Mouse (Mus musculus): Measurements from ENCODE around the gene Cops7a.
A peak's percentile ranks its signal among the peaks of the same experiment; 100 is the strongest.

Cops7a gene

DNA sequence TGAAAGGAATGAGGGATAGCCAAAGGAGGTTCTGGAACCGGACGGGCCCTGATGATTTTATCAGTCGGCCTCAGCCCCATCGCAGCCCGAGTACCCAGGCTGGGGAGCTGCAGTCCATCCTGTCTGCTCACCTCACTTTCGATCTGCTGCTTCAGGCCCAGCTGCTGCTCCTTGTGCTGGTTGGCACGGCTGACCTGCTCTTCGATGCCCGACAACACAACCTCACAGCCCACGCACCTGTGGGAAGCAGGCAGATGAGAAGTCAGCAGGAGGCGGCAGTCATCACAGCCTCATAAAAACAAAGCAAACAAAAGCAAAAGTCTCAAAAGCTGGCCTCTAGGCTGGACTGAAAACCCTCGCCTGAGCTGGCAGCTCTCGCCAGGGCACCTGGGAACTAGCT is 5.4 kb downstream of the Cops7a start:
- DNase-seq (ENCODE audit: low read depth, low spot score), result no peak

DNA sequence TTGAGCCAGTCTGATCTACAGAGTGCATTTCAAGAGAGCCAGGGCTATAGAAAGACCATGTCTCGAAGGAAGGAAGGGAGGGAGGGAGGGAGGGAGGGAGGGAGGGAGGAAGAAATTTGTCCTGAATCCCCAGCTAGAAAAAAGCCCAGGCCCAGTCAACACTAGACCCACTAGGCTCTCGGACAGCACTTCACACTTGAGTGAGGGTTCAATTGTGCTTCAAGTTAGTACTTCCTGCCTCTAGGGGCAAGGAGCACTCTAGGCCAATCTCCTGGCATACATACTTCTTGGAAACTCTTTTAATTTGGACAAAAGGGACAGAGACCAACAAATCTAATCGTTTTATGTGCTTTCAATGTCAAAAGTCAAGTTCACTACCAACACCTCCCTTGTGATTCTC is 7.2 kb downstream of the Cops7a start:
- no peak for DNase-seq (ENCODE audit: low read depth, low spot score)

DNA sequence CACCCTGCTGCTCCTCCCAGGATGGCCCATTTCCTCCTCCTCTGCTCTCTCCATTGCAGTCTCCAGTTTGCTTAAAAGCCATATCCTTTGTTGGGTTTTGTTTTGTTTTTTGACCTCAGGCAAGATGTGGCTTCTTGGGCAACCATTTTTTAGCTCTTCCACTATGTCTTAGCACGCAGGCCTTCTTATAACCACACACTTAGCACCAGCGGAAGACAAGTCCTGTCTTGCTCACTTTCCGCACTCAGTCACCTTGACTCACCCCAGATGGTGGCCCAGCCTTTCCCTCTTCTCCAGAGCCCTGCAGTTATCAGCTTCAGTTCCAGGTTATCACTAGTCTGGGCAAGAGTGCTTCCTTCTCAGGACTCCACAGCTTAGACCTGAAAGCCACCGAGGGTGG is 10.1 kb downstream of the Cops7a start:
- DNase-seq (ENCODE audit: low read depth, low spot score), result no peak

DNA sequence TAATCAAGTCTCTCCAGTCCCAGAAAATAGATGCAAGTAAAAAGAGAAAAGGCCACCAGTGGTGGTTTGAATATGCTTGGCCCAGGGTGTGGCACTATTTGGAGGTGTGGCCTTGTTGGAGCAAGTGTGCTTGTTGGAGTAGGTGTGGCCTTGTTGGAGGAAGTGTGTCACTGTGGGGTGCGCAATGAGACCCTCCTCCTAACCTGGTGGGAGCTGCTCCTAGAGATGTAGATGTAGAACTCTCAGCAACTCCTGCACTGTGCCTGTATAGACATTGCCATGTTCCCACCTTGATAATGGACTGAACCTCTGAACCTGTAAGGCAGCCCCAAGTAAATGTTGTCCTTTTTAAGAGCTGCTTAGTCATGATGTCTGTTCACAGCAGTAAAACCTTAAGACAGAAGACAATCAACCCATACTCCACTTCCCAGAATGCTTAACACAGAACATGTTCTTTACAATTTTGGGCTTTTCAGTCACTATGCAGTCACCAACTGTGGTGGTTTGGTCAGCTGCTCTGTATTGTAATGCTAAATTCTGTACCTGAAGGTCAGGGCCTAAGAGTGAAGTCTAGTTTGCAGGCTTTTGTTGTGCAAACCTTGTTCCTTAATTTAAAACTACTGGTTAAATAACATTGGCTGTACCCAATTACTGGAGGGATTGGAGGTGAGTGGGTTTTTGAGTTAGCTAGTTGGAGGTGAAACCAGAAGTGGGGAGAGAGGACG is 11.2 kb downstream of the Cops7a start:
- no peak for DNase-seq (ENCODE audit: low read depth, low spot score)

DNA sequence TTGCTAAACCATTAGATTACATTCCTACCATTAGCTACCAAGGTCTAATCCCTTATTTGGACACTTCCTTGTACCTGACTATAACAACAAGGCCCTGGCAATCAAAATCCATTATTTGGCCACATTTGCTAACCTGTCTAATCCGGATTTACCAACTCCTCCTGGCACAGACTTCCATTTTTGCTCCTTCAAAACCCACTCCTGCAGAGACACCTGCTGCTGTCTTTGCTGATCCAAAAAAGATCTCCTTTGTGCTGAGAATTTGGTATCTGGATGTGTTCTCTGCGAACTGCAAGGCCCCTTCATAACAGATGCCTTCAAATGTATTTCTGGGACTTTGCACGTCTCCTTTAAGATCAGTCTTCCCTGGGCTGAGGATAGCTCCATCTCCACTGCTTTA is 21.8 kb downstream of the Cops7a start:
- DNase-seq (ENCODE audit: low read depth, low spot score), result no peak

DNA sequence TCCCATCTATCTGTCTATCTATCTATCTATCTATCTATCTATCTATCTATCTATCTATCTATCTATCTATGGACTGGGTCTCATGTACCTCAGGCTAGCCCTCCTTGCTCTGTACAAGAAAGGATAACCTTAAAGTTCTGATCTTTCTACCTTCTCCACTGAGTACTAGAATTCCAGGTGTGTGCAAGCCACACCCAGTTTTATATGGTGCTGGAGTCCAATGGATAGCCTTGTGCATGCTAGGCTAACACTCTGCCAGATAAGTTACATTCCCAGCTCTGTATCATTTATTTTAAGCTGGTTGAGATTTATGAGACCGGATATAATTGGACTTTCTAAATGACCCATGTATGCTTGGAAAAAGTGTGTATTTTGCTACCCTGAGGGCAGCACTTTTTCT is 23.7 kb downstream of the Cops7a start:
- DNase-seq (ENCODE audit: low read depth, low spot score), result no peak

DNA sequence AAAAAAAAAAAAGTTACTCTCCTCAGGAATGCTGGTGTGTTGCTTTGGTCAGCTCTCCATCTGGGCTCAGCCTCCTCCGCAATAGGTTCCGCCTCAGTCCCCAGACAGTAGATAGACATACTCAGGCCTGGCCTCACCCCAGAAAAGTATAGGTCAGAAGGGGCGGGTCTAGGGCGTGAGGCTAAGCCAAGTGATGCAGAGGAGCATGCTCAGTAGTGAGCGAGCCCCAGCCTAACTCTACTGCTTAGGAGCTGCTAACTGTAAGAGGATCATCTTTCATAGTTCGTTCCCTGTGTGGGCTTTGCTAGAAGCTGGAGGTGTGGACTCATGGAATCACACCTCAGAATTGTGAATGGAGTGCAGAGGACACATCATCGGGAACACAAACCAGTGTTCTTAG is 26.8 kb downstream of the Cops7a start:
- no peak for DNase-seq (ENCODE audit: low read depth, low spot score)

DNA sequence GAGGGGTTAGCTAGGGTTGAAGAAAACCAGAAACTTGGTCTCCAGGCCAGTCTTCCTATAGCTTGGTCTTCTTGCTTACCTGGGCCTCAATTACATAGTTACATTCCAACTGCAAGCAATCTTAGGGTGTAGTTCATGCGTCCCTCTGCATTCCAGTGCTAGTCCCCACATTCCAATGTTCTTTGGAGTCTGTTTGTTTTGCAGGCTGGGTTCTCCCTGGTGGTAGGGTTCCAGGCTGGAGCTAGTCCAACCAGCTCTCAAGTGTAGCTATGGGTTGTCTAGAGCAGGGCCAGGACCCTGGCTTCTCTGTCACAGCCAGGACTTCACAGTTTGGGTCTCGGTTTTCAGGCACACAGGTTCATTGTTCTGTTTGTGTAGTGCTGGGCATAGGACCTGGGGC is 27.8 kb downstream of the Cops7a start:
- no peak for DNase-seq (ENCODE audit: low read depth, low spot score)

DNA sequence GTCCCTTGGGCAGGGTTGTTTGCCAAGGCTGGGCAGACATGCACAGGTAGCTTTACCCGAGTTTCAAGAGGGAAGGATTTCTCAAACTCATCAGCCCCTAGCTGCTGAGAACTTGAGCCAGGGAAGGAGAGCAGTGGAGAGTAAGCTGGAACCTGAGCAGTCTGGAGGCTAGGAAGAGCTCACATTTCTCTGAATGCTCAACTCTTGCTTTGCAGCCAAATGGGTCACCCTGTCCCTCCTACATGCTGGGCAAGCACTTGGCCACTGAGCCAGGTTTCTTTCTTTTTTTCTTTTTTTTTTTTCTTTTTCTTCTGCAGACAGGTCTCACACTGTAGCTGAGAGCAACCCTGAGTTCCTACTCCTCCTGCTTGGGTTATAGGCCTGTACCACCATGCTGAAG is 28.7 kb downstream of the Cops7a start:
- DNase-seq (ENCODE audit: low read depth, low spot score), result no peak

DNA sequence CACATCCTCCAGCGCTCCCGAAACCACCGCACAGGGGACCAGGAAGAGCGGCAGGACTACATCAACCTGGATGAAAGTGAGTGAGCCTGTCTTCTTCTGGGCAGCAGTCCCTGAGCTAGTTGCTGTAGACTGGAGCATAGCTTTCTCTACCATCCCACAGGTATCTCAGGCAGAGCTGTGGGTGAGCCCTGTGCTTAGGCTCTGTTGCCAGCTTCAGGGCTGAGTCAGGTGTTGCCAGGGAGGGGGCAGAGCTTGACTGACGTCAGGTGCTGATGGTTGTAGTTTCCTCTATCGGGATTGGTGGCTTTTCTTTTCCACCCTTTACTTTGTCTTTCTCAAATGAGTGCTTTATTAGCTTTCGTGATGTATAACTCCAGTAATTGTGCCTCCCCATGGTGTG is 30.7 kb downstream of the Cops7a start:
- DNase-seq (ENCODE audit: low read depth, low spot score), result no peak

DNA sequence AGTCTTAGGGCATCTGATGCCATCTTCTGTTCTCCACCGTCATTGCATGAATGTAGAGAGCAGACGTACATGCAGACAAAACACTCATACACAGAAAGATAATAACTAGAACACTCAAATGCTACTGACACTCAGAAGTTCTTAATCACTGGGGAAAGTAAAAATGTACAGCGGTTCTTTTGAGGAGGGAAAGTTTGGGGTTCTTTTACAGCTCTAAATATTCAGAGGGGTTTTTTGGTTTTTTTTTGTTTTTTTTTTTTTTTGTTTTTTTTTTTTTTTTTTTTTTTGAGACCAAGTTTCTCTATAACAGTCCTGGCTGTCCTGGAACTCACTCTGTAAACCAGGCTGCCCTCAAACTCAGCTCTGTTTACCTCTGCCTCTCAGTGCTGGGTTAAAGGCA is 32.2 kb downstream of the Cops7a start:
- DNase-seq (ENCODE audit: low read depth, low spot score), result peak; percentile 38

DNA sequence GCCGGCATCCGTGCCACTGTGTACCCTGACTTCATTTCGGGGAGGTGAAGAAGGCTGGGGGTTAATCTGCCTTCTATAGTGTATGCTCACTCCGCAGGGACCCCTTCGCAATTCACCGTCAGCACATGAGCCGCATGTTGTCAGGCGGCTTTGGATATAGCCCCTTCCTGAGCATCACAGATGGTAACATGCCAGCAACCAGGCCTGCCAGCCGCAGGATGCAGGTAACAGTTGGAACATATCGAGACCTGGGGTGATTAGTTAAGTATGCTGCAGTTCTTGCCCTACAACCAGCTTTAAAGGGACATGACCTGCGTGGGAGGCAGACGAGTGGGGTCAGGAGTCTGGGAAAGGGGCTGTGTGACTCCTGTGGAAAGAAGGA is 33.0 kb downstream of the Cops7a start:
- DNase-seq (ENCODE audit: low read depth, low spot score), result no peak

DNA sequence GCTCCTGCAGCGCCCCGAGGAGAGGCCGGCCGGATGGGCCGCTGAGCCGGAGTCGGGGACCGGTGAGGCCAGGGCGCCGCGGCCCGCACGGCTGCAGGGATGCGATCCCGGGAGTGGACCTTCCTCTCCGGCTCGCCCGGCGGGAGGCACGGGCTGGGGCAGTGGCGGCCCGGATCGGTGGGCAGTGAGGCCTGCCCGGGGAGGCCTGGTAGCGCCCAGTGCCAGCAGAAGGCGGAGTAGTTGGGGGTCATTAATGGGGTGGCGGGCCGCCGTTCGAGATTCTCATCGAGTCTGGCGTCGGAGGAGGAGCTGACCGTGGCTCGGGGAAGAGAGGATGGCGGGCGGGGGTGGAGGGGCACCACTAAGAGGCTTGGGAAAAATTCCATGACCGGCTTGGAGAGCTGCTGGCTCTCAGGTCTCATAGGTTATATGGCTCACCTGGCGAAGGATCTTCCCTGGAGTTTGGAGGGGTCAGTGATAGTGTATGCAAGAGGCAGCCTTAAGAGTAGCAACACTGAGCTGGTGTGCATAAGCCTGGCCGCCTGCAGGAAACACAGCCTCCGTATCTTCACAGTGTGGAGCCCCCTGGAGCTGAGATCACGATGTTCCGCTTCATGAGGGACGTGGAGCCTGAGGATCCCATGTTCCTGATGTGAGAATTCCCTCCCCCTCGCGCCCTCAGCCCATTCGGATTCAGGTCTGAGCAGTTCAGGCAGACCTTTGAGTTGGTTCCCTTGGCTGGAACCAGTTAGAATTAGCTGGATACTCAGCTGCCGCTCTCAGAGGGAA is 33.6 kb downstream of the Cops7a start:
- DNase-seq (ENCODE audit: low read depth, low spot score), result peak; percentile 58

DNA sequence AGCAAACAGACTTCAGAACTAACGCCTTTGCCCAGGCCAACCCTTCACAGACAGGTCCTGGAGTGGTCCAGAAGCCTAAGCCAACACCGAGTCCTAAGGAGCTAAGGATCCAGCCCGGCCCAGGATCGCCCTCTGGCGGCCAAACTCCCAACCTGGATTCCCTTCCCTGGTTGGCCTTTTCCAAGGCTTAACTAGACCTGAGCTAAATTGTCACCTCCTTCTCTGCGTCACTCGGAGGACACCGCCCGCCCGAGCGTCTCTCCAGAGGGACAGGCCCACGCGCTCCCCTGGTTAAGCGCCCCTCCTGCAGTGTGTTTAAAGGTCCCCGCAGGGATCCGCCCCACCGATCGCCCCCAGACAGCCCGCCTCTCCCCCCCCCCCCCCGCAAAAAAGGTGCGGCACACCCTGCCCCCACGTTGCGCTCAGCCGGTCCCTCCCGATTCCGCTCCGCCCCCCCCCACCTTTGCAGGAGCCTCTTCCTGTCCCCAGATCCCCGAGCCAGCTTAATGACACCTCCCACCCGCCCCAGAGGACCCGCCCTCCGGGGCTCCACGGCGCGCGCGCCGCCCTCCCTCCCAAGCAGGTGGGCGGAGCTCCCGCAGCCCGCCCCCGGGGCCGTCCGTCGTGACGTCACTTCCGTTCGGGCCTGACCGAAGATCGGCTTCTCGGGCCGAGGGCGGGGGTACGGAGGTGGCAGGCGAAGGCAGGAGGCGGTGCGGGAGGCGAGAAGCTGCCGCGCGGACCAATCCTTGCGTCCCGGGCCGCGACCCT is 34.4 kb downstream of the Cops7a start, which contains the start of gene Mlf2:
TSS of gene Mlf2 (plus strand) at position 633 of the 771 bp plus-strand sequence.
- peak; percentile 99 for DNase-seq (ENCODE audit: low read depth, low spot score)

DNA sequence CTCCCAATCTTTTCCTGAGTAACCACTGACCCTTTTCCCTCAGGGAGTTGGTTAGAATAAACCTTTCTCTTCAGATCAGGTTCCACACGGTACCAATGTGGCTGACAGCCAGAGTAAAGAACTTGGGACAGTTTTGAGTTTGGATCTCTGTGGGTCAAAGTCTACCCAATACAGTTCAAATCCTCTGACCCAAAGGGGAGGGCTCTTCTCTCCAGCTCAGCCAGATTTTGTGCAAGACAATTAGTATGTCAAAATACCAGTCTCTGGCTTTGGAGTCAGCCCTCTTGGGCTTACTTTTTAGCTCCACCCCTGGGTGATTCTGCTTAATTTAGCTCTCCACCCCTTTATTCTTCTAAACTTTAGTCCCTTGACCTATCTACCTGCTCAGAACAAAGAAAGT is 35.1 kb downstream of the Cops7a start:
- DNase-seq (ENCODE audit: low read depth, low spot score), result no peak

DNA sequence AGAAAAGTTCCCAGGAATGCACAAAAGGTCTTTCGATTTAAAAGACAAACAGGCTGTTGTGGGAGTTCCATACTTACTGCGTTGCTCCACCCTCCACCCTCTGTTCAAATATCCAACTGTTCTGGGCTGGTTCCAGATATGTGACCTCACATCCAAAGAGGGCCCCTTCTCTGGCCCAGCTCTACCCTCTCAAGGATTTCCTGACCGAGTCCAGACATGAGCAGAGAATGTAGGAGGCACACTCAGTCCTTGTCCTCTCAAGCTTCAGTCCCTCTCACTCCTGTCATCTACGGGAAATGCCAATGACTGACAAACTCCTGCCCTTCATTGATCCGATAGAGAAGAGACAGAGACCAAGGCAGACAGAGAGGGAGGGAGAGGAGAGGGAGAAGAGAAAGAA is 39.4 kb downstream of the Cops7a start:
- DNase-seq (ENCODE audit: low read depth, low spot score), result no peak

DNA sequence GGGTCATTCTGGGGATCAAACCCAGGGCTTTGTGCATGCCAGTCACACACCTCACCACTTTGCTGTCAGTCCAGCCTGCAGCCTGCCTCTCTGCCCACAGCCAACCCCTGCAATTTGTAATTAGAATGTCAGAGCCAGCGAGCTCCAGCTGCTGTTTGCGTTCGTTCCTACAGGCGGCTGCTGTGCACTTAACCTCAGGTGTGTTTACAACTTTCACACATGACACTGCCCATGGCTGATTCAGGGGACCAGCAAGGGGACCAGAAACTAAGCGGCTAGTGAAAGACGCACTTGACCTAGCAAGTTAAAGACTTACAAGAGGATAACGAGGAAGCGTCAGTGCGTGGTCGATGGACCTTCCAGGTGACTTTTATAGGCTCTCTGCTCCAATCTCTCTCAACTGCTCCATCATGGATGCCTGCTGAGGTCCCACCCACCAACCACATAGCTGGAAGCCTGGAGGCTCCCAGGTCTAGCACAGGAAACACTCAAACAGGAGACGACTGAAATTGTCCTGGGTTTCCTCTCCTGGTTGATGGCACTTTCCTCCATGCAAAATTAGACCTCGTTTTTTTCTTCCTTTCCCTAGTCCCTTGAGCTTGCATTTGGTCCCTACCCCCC is 40.1 kb downstream of the Cops7a start:
- no peak for DNase-seq (ENCODE audit: low read depth, low spot score)

DNA sequence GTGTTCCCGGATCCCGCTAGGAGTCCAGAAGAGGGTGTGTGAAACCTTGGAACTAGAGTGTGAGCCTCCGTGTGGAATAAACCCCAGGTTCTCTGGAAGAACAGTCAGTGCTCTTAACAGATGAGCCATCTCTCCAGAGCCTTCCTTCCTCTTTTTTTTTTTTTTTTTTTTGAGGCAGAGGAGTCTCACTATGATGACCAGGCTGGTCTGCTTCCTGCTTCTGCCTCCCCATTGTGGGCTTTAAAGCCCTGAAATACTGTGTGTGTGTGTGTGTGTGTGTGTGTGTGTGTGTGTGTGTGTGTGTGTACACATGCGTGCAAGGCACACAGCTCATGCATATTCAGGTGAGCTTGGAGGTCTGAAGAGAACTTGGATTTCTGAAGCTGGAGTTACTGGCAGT is 43.8 kb downstream of the Cops7a start:
- no peak for DNase-seq (ENCODE audit: low read depth, low spot score)

DNA sequence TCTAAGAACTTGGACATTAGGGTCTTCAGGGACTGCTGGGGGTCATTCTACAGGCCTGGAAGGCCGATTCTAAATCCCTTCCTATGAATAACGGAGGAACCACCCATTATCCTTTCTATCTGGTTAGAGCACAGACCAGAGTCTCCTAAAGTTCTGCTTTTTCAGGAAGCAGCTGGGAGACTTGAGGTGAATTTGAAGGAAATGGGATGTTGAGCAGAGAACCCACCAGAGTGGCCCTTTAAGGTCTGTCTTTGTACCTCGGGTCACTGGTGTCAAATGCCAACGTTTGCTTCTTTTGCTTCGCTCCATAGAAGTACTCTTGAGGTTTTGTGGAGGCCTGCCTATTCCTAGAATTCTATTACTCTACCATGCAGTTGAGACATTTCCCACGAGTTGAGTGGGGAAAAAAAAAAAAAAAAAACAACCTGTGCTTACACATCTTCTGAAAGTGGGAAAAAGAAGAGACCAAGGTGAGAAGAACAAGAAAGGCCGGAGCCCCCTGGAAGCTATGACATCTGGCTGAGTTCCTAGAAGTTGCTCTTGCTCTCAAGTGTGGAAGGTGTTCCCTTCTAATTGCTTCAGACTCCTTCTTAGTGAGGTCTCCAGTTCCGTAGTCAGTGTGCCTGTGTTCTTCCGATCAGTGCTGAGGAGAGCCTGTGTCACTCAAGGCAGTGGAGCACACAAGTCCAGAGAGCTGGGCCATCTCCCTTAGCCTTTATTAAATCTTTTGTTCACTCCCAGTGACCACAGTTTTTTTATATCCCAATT is 44.8 kb downstream of the Cops7a start:
- DNase-seq (ENCODE audit: low read depth, low spot score), result no peak

DNA sequence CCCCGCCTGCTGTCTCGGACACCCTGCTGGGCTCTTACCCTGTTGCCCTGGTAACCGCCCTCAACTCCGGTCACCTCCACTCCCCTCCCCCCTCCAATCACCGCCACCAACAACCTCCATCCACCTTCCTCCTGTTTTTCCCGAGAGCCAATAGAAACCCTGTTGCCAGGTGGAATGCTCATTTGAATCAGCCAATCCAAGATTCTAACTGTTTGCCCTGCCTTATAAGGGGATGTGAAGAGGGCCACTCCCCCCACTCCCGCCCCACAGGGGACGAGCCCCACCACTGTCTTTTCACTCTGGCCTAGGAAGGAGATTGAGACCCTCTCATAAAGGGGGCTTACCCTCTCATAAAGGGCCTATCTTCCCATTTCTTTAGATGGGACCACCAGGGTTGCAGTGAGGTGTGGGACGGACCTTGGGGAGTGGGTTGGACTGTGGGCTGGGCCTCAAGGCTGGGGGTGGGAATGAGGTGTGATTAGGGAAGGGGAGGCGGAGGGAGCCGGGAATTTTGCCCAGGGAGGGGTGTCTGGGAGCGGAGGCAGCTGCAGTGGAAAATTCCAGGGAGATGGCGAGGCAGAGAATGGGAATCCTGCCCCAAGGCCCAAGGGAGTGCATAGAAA is 45.5 kb downstream of the Cops7a start, which contains the start of gene Ptms:
TSS of gene Ptms (minus strand) at position 409 of the 623 bp plus-strand sequence.
- DNase-seq (ENCODE audit: low read depth, low spot score), result peak; percentile 74
